Mouse (Mus musculus) liver, embryonic 14.5 days (tissue): Measurements from ENCODE around the gene Xpo6.

Source experiments
- CTCF ChIP-seq: IDR thresholded peaks from 2 replicates; pipeline ENCODE4 v1.5.1; 2016; ENCODE audit warnings: antibody characterized with exemption, low read depth, control low read depth
- EP300 ChIP-seq: IDR thresholded peaks from 2 replicates; pipeline ENCODE4 v1.6.1; 2016; ENCODE audit warnings: antibody characterized with exemption, low read depth

- TF ChIP-seq CTCF (no peak), EP300 (no peak)
Measured at GRCm38 (mm10) chr7:126174863-126175262, 25.4 kb downstream of the Xpo6 start.
